Mouse (Mus musculus): Measurements from ENCODE around the gene Elmo3.

Gene Elmo3

GRCm38 (mm10) chr8:105298351-105299252 lies 6.8 kb upstream of the Elmo3 start:
- DNase-seq (ENCODE audit: low read depth): no peak

GRCm38 (mm10) chr8:105299962-105300361 lies 5.4 kb upstream of the Elmo3 start:
- peak; percentile 78 for DNase-seq (ENCODE audit: low read depth)

GRCm38 (mm10) chr8:105303396-105303795 lies 2.0 kb upstream of the Elmo3 start:
- DNase-seq (ENCODE audit: low read depth): no peak

GRCm38 (mm10) chr8:105303874-105304273 lies 1.5 kb upstream of the Elmo3 start:
- DNase-seq (ENCODE audit: low read depth): no peak

GRCm38 (mm10) chr8:105304325-105305210 lies 833 bp upstream of the Elmo3 start:
- DNase-seq (ENCODE audit: low read depth): no peak

GRCm38 (mm10) chr8:105306146-105306691 lies 818 bp downstream of the Elmo3 start:
- DNase-seq (ENCODE audit: low read depth): no peak

GRCm38 (mm10) chr8:105307670-105308069 lies 2.3 kb downstream of the Elmo3 start:
- no peak for DNase-seq (ENCODE audit: low read depth)

- no peak for DNase-seq (ENCODE audit: low read depth)
These were observed 3.0 kb downstream of the Elmo3 start for GRCm38 (mm10) chr8:105308428-105308827.

- no peak for DNase-seq (ENCODE audit: low read depth)
These were observed 3.9 kb downstream of the Elmo3 start for GRCm38 (mm10) chr8:105309142-105309847.

- DNase-seq (ENCODE audit: low read depth): no peak
These were observed 4.7 kb downstream of the Elmo3 start for GRCm38 (mm10) chr8:105310118-105310517.

- DNase-seq (ENCODE audit: low read depth): no peak
These were observed 6.3 kb downstream of the Elmo3 start for GRCm38 (mm10) chr8:105311718-105312117.

GRCm38 (mm10) chr8:105312891-105313481 lies 7.6 kb downstream of the Elmo3 start:
- DNase-seq (ENCODE audit: low read depth): no peak

GRCm38 (mm10) chr8:105313622-105314402 lies 8.4 kb downstream of the Elmo3 start:
- DNase-seq (ENCODE audit: low read depth): no peak

- DNase-seq (ENCODE audit: low read depth): no peak
These were observed 9.8 kb downstream of the Elmo3 start for GRCm38 (mm10) chr8:105315073-105315769.

GRCm38 (mm10) chr8:105317941-105318340 lies 12.5 kb downstream of the Elmo3 start:
- no peak for DNase-seq (ENCODE audit: low read depth)

GRCm38 (mm10) chr8:105318662-105319190 lies 13.3 kb downstream of the Elmo3 start:
- DNase-seq (ENCODE audit: low read depth): no peak

- DNase-seq (ENCODE audit: low read depth): no peak
These were observed 17.8 kb downstream of the Elmo3 start for GRCm38 (mm10) chr8:105323183-105323582.

GRCm38 (mm10) chr8:105325641-105326093 lies 20.3 kb downstream of the Elmo3 start:
- no peak for DNase-seq (ENCODE audit: low read depth)

GRCm38 (mm10) chr8:105326141-105326672 lies 20.8 kb downstream of the Elmo3 start, which contains the start of the genes Lrrc29 and Tmem208:
Gene Lrrc29, minus strand, starts transcription at chr8:105326278.
Gene Tmem208, plus strand, starts transcription at chr8:105326354.
- DNase-seq (ENCODE audit: low read depth): peak; percentile 96
